Mouse (Mus musculus) hindlimb bud, embryonic 11.5 days (tissue): ENCODE results near the gene Nek5.

Source experiments
- DNase-seq: peaks from one replicate; pipeline ENCODE4 v3.0.0-alpha.2; 2012; ENCODE audit warnings: low read depth, low spot score; ENCODE audit errors: extremely low spot score

Gene Nek5

GRCm38 (mm10) chr8:22091568-22091967 is 33.3 kb downstream of the Nek5 start:
- DNase-seq, result peak; percentile 0

GRCm38 (mm10) chr8:22089226-22089625 is 35.6 kb downstream of the Nek5 start:
- no peak for DNase-seq

GRCm38 (mm10) chr8:22079313-22080007 is 45.4 kb downstream of the Nek5 start:
- no peak for DNase-seq

GRCm38 (mm10) chr8:22061126-22061525 is 63.7 kb downstream of the Nek5 start:
- no peak for DNase-seq

- peak; percentile 82 for DNase-seq
Measured at GRCm38 (mm10) chr8:22060446-22060889, 64.4 kb downstream of the Nek5 start, which contains the start of gene Alg11. Gene Alg11, plus strand, starts transcription at chr8:22060721.

GRCm38 (mm10) chr8:22059821-22060445 is 64.9 kb downstream of the Nek5 start, which contains the start of gene Atp7b:
Gene Atp7b, minus strand, starts transcription at chr8:22060305.
- peak; percentile 6 for DNase-seq

GRCm38 (mm10) chr8:22059153-22059738 is 65.6 kb downstream of the Nek5 start:
- DNase-seq, result no peak

- no peak for DNase-seq
Measured at GRCm38 (mm10) chr8:22058368-22058767, 66.5 kb downstream of the Nek5 start.

- no peak for DNase-seq
Measured at GRCm38 (mm10) chr8:22056850-22057249, 68.0 kb downstream of the Nek5 start.

- DNase-seq, result no peak
Measured at GRCm38 (mm10) chr8:22055492-22055877, 69.4 kb downstream of the Nek5 start.

- DNase-seq, result no peak
Measured at GRCm38 (mm10) chr8:22054674-22055491, 70.0 kb downstream of the Nek5 start.

- peak; percentile 18 for DNase-seq
Measured at GRCm38 (mm10) chr8:22047699-22048464, 77.0 kb downstream of the Nek5 start.

GRCm38 (mm10) chr8:22043706-22044105 is 81.1 kb downstream of the Nek5 start:
- no peak for DNase-seq

- no peak for DNase-seq
Measured at GRCm38 (mm10) chr8:22042515-22042914, 82.3 kb downstream of the Nek5 start.

GRCm38 (mm10) chr8:22040153-22040509 is 84.7 kb downstream of the Nek5 start:
- DNase-seq, result no peak

GRCm38 (mm10) chr8:22039468-22040152 is 85.2 kb downstream of the Nek5 start:
- DNase-seq, result no peak

GRCm38 (mm10) chr8:22037022-22037421 is 87.8 kb downstream of the Nek5 start:
- DNase-seq, result no peak

GRCm38 (mm10) chr8:22036137-22036536 is 88.7 kb downstream of the Nek5 start:
- no peak for DNase-seq

- DNase-seq, result no peak
Measured at GRCm38 (mm10) chr8:22030990-22031389, 93.9 kb downstream of the Nek5 start.

- DNase-seq, result no peak
Measured at GRCm38 (mm10) chr8:22028973-22029372, 95.9 kb downstream of the Nek5 start.
